26 mouse cellular contexts compared by ENCODE assay signal in genomic region chr3:57932657-57933539, GRCm38 (mm10).
"Had no signal": no experiment of that assay in that cellular context is flagged by ENCODE, and none has a peak within 500 bp of the region (broad histone marks: within the 10 kb centered on the region; RNA-seq: fewer than 3 reads in every experiment).

No protein-coding gene starts in this region.

- DNase-seq: gastrocnemius, postnatal 14 days; gastrocnemius, postnatal 36 days; heart, adult 11 months; heart, adult 2 months; heart, postnatal 14 days; heart, postnatal 36 days; kidney, adult 11 months; kidney, adult 2 months; kidney, adult 9 months; kidney, postnatal 14 days; kidney, postnatal 36 days; layer of hippocampus, adult 9-11 months; layer of hippocampus, postnatal 36 days; left cerebral cortex, postnatal 4 days had no signal

- H3K27ac ChIP-seq: heart, adult 2 months; heart, embryonic 13.5 days; heart, embryonic 15.5 days; hindbrain, embryonic 14.5 days; kidney, embryonic 15.5 days; kidney, postnatal 0 days; limb, embryonic 13.5 days; limb, embryonic 15.5 days; liver, embryonic 12.5 days; liver, embryonic 14.5 days had no signal

- H3K36me3 ChIP-seq: heart, embryonic 13.5 days; heart, embryonic 15.5 days; kidney, embryonic 15.5 days; limb, embryonic 13.5 days; limb, embryonic 15.5 days; liver, embryonic 12.5 days had no signal

- H3K27me3 ChIP-seq: heart, embryonic 13.5 days; heart, embryonic 15.5 days; kidney, embryonic 15.5 days; limb, embryonic 13.5 days; limb, embryonic 15.5 days; liver, embryonic 12.5 days had no signal

- H3K9me3 ChIP-seq: heart, embryonic 13.5 days; heart, embryonic 15.5 days; kidney, embryonic 15.5 days; limb, embryonic 13.5 days; limb, embryonic 15.5 days; liver, embryonic 12.5 days had no signal

- H3K4me3 ChIP-seq: heart, adult 2 months; heart, embryonic 13.5 days; heart, embryonic 15.5 days; kidney, embryonic 15.5 days; limb, embryonic 13.5 days; limb, embryonic 15.5 days; liver, embryonic 12.5 days had no signal

- ATAC-seq: hindbrain, embryonic 16.5 days; intestine, embryonic 16.5 days; liver, embryonic 12.5 days had no signal

- H3K4me1 ChIP-seq: heart, embryonic 13.5 days; heart, embryonic 15.5 days; kidney, embryonic 15.5 days; limb, embryonic 13.5 days; limb, embryonic 15.5 days; liver, embryonic 12.5 days had no signal

- H3K9ac ChIP-seq: heart, embryonic 13.5 days; heart, embryonic 15.5 days; hindbrain, embryonic 14.5 days; kidney, embryonic 15.5 days; limb, embryonic 13.5 days; limb, embryonic 15.5 days; liver, embryonic 12.5 days; liver, embryonic 14.5 days had no signal

- H3K4me2 ChIP-seq: heart, embryonic 11.5 days; heart, embryonic 13.5 days; heart, embryonic 15.5 days; hindbrain, embryonic 14.5 days; kidney, embryonic 15.5 days; limb, embryonic 13.5 days; limb, embryonic 15.5 days; liver, embryonic 12.5 days had no signal
